Mouse (Mus musculus) limb, embryonic 12.5 days (tissue): Measurements from ENCODE around the gene Kif6. TPM values are rescaled to one million over a fixed set of nuclear protein-coding genes. Genes with fewer than 3 reads are reported as not detected.
A peak's percentile ranks its signal among the peaks of the same experiment; 100 is the strongest.

ENCODE experiments used
- ATAC-seq: fragments of 200-750 bp; cut with Nextera tagmentation; 2 replicates; pipeline ENCODE4 v1.8.0; 2017; ENCODE audit warnings: low read depth, moderate TSS enrichment; ENCODE audit not compliant: insufficient number of reproducible peaks, insufficient read depth, low FRiP score, low TSS enrichment
- H3K27ac ChIP-seq: fragments of 300-500 bp; sonication (generic); 2 replicates; pipeline ENCODE4 v1.5.1; 2016; ENCODE audit warnings: mild to moderate bottlenecking, moderate library complexity
- H3K27me3 ChIP-seq: fragments of 300-500 bp; sonication (generic); 2 replicates; pipeline ENCODE4 v1.6.1; 2016; ENCODE audit warnings: mild to moderate bottlenecking, moderate library complexity
- H3K36me3 ChIP-seq: fragments of 300-500 bp; sonication (generic); 2 replicates; pipeline ENCODE4 v1.6.1; 2016; ENCODE audit warnings: mild to moderate bottlenecking, moderate library complexity
- H3K4me1 ChIP-seq: fragments of 300-500 bp; sonication (generic); replicated peaks from 2 replicates; pipeline ENCODE4 v1.6.1; 2016
- H3K4me2 ChIP-seq: fragments of 300-500 bp; sonication (generic); 2 replicates; pipeline ENCODE4 v1.6.1; 2016; ENCODE audit warnings: mild to moderate bottlenecking, moderate library complexity
- H3K4me3 ChIP-seq: fragments of 300-500 bp; sonication (generic); replicated peaks from 2 replicates; pipeline ENCODE4 v1.5.1; 2016; ENCODE audit warnings: mild to moderate bottlenecking
- H3K9ac ChIP-seq: fragments of 300-500 bp; sonication (generic); replicated peaks from 2 replicates; pipeline ENCODE4 v1.6.1; 2016; ENCODE audit warnings: mild to moderate bottlenecking, moderate library complexity
- H3K9me3 ChIP-seq: fragments of 300-500 bp; sonication (generic); 2 replicates; pipeline ENCODE4 v1.6.1; 2016; ENCODE audit warnings: mild to moderate bottlenecking, moderate library complexity
- WGBS: fragments of 180-500 bp; shearing (Covaris S2); methylation state at CpG from one replicate; pipeline ENCODE4 v1.1.7; 2016; 5-methylcytosine and 5-hydroxymethylcytosine counted together
- polyA plus RNA-seq: library from polyadenylated mRNA; unstranded; fragments of >200 nt; fragmentation: Nextera tagmentation; extraction: Ambion mirVana; gene quantifications from 2 replicates; pipeline ENCODE4 v1.2.1, GENCODE M21; 2016

Gene Kif6
- polyA plus RNA-seq, 1 experiment from 2014 or later, result 4.7 TPM

GRCm38 (mm10) chr17:49761260-49761659 is 146.3 kb downstream of the Kif6 start:
- Histone ChIP-seq H3K9ac (no peak overlapping the region), H3K27ac (no peak overlapping the region), H3K9me3 (no peaks in the 10 kb centered on the region), H3K4me1 (peaks cover 5% of the 10 kb centered on the region), H3K27me3 (no peaks in the 10 kb centered on the region), H3K4me2 (no peak overlapping the region), H3K4me3 (no peak overlapping the region), H3K36me3 (no peaks in the 10 kb centered on the region)
- WGBS, result 60% methylated on average over 11 of the region's 11 CpGs
- no peak for ATAC-seq

GRCm38 (mm10) chr17:49761838-49762237 is 146.9 kb downstream of the Kif6 start:
- ATAC-seq, result no peak
- Histone ChIP-seq H3K4me1 (peaks cover 5% of the 10 kb centered on the region), H3K27me3 (no peaks in the 10 kb centered on the region), H3K27ac (no peak overlapping the region), H3K36me3 (no peaks in the 10 kb centered on the region), H3K9ac (no peak overlapping the region), H3K9me3 (no peaks in the 10 kb centered on the region), H3K4me3 (no peak overlapping the region), H3K4me2 (no peak overlapping the region)
- WGBS, result 58% methylated on average over 8 of the region's 8 CpGs

- Histone ChIP-seq H3K27me3 (no peaks in the 10 kb centered on the region), H3K4me2 (no peak overlapping the region), H3K9ac (no peak overlapping the region), H3K4me1 (peaks cover 10% of the 10 kb centered on the region), H3K9me3 (no peaks in the 10 kb centered on the region), H3K27ac (peak overlapping the region; percentile 17; the same call in 1 of the 2 replicates), H3K36me3 (no peaks in the 10 kb centered on the region), H3K4me3 (no peak overlapping the region)
- no peak for ATAC-seq
- 48% methylated on average over 6 of the region's 6 CpGs for WGBS
Measured at GRCm38 (mm10) chr17:49764963-49765362, 150.0 kb downstream of the Kif6 start.

GRCm38 (mm10) chr17:49767717-49768370 is 152.9 kb downstream of the Kif6 start:
- Histone ChIP-seq H3K9ac (no peak overlapping the region), H3K27ac (no peak overlapping the region), H3K4me2 (no peak overlapping the region), H3K4me3 (no peak overlapping the region), H3K27me3 (no peaks in the 10 kb centered on the region), H3K9me3 (no peaks in the 10 kb centered on the region), H3K4me1 (peaks cover 15% of the 10 kb centered on the region), H3K36me3 (no peaks in the 10 kb centered on the region)
- no peak for ATAC-seq
- WGBS, result 25% methylated on average over 10 of the region's 10 CpGs

- Histone ChIP-seq H3K27ac (peak overlapping the region; percentile 35), H3K36me3 (no peaks in the 10 kb centered on the region), H3K27me3 (no peaks in the 10 kb centered on the region), H3K4me2 (peak overlapping the region; percentile 6; the same call in 1 of the 2 replicates), H3K9me3 (no peaks in the 10 kb centered on the region), H3K4me3 (no peak overlapping the region), H3K9ac (no peak overlapping the region), H3K4me1 (peaks cover 9% of the 10 kb centered on the region)
- 49% methylated on average over 10 of the region's 10 CpGs for WGBS
- 0 out of 2 replicates have a peak, but pooled peaks have one; percentile 20 for ATAC-seq
Measured at GRCm38 (mm10) chr17:49771703-49772315, 156.9 kb downstream of the Kif6 start.

- H3K4me3 ChIP-seq, result no peak overlapping the region
- WGBS, result 18% methylated on average over 13 of the region's 13 CpGs
- 0 out of 2 replicates have a peak overlapping the region, but pooled peaks have one; percentile 7 for H3K27ac ChIP-seq
- no peak for ATAC-seq
- H3K27me3 ChIP-seq, result no peaks in the 10 kb centered on the region
- no peak overlapping the region for H3K9ac ChIP-seq
- peaks cover 20% of the 10 kb centered on the region for H3K4me1 ChIP-seq
- no peaks in the 10 kb centered on the region for H3K9me3 ChIP-seq
- H3K36me3 ChIP-seq, result no peaks in the 10 kb centered on the region
- no peak overlapping the region for H3K4me2 ChIP-seq
Measured at GRCm38 (mm10) chr17:49777115-49777839, 162.3 kb downstream of the Kif6 start.

GRCm38 (mm10) chr17:49779066-49779465 is 164.1 kb downstream of the Kif6 start:
- Histone ChIP-seq H3K4me2 (no peak overlapping the region), H3K9me3 (no peaks in the 10 kb centered on the region), H3K4me1 (peaks cover 20% of the 10 kb centered on the region), H3K4me3 (no peak overlapping the region), H3K36me3 (no peaks in the 10 kb centered on the region), H3K27ac (no peak overlapping the region), H3K27me3 (no peaks in the 10 kb centered on the region), H3K9ac (no peak overlapping the region)
- WGBS, result 89% methylated on average over 4 of the region's 4 CpGs
- ATAC-seq, result no peak

- Histone ChIP-seq H3K27ac (0 out of 2 replicates have a peak overlapping the region, but pooled peaks have one; percentile 57), H3K9ac (no peak overlapping the region), H3K4me1 (peaks cover 20% of the 10 kb centered on the region), H3K4me2 (no peak overlapping the region), H3K36me3 (no peaks in the 10 kb centered on the region), H3K4me3 (no peak overlapping the region), H3K9me3 (no peaks in the 10 kb centered on the region), H3K27me3 (no peaks in the 10 kb centered on the region)
- WGBS, result 65% methylated on average over 3 of the region's 3 CpGs
- ATAC-seq, result no peak
Measured at GRCm38 (mm10) chr17:49779576-49779975, 164.6 kb downstream of the Kif6 start.

GRCm38 (mm10) chr17:49785851-49786250 is 170.9 kb downstream of the Kif6 start:
- no peak overlapping the region for H3K4me2 ChIP-seq
- H3K9me3 ChIP-seq, result no peaks in the 10 kb centered on the region
- no peak overlapping the region for H3K27ac ChIP-seq
- 88% methylated on average over 5 of the region's 5 CpGs for WGBS
- H3K9ac ChIP-seq, result no peak overlapping the region
- no peaks in the 10 kb centered on the region for H3K27me3 ChIP-seq
- H3K4me3 ChIP-seq, result no peak overlapping the region
- H3K4me1 ChIP-seq, result peaks cover 12% of the 10 kb centered on the region
- H3K36me3 ChIP-seq, result no peaks in the 10 kb centered on the region
- ATAC-seq, result no peak

- H3K9ac ChIP-seq, result no peak overlapping the region
- peaks cover 17% of the 10 kb centered on the region for H3K4me1 ChIP-seq
- ATAC-seq, result no peak
Measured at GRCm38 (mm10) chr17:49787351-49787750, 172.4 kb downstream of the Kif6 start.

GRCm38 (mm10) chr17:49788187-49788974 is 173.4 kb downstream of the Kif6 start:
- peak; percentile 52; the same call in 1 of the 2 replicates for ATAC-seq
- no peak overlapping the region for H3K4me3 ChIP-seq
- 68% methylated on average over 7 of the region's 7 CpGs for WGBS
- peaks cover 17% of the 10 kb centered on the region for H3K4me1 ChIP-seq
- H3K9ac ChIP-seq, result no peak overlapping the region
- H3K27ac ChIP-seq, result no peak overlapping the region
- H3K9me3 ChIP-seq, result no peaks in the 10 kb centered on the region
- H3K36me3 ChIP-seq, result no peaks in the 10 kb centered on the region
- H3K4me2 ChIP-seq, result no peak overlapping the region
- no peaks in the 10 kb centered on the region for H3K27me3 ChIP-seq

More at GRCm38 (mm10) chr17:49787351-49787750, 172.4 kb downstream of the Kif6 start:
- Histone ChIP-seq H3K4me2 (no peak overlapping the region), H3K27ac (no peak overlapping the region), H3K4me3 (no peak overlapping the region), H3K27me3 (no peaks in the 10 kb centered on the region), H3K9me3 (no peaks in the 10 kb centered on the region), H3K36me3 (no peaks in the 10 kb centered on the region)
- 63% methylated on average over 9 of the region's 9 CpGs for WGBS
